Mouse (Mus musculus) lung, embryonic 14.5 days (tissue): ENCODE data around the gene Sdc1. TPM values are rescaled to one million over a fixed set of nuclear protein-coding genes. Genes with fewer than 3 reads are reported as not detected.

Experiments used
- ATAC-seq: fragments of 200-750 bp; cut with Nextera tagmentation; 2 replicates; pipeline ENCODE4 v1.8.0; 2017; ENCODE audit warnings: mild to moderate bottlenecking, moderate TSS enrichment, moderate library complexity; ENCODE audit not compliant: insufficient read depth
- DNase-seq: peaks from one replicate; pipeline ENCODE4 v3.0.0-alpha.2; 2015
- H3K27ac ChIP-seq: fragments of 300-500 bp; sonication (generic); 2 replicates; pipeline ENCODE4 v1.5.1; 2014; ENCODE audit warnings: low read depth, mild to moderate bottlenecking, moderate library complexity
- H3K27me3 ChIP-seq: fragments of 300-500 bp; sonication (generic); 2 replicates; pipeline ENCODE4 v1.6.1; 2014; ENCODE audit warnings: low read length, control low read depth; ENCODE audit not compliant: insufficient read depth
- H3K36me3 ChIP-seq: fragments of 300-500 bp; sonication (generic); 2 replicates; pipeline ENCODE4 v1.6.1; 2014; ENCODE audit warnings: control low read depth; ENCODE audit not compliant: insufficient read depth
- H3K4me1 ChIP-seq: fragments of 300-500 bp; sonication (generic); 2 replicates; pipeline ENCODE4 v1.6.1; 2014; ENCODE audit warnings: antibody characterized with exemption, control low read depth; ENCODE audit not compliant: insufficient read depth
- H3K4me2 ChIP-seq: fragments of 300-500 bp; sonication (generic); 2 replicates; pipeline ENCODE4 v1.6.1; 2014; ENCODE audit warnings: mild to moderate bottlenecking
- H3K4me3 ChIP-seq: fragments of 300-500 bp; sonication (generic); 2 replicates; pipeline ENCODE4 v1.5.1; 2014; ENCODE audit warnings: low read depth, low read length
- H3K9ac ChIP-seq: fragments of 300-500 bp; sonication (generic); 2 replicates; pipeline ENCODE4 v1.6.1; 2014
- H3K9me3 ChIP-seq: fragments of 300-500 bp; sonication (generic); 2 replicates; pipeline ENCODE4 v1.6.1; 2016; ENCODE audit warnings: low read depth, low read length, control low read depth
- CTCF ChIP-seq: IDR thresholded peaks from 2 replicates; pipeline ENCODE4 v1.5.1; 2016; ENCODE audit warnings: antibody characterized with exemption, low read depth
- WGBS: fragments of 180-500 bp; shearing (Covaris S2); extraction: QIAGEN DNeasy Blood & Tissue Kit; methylation state at CpG from one replicate; pipeline ENCODE4 v1.1.7; 2014; 5-methylcytosine and 5-hydroxymethylcytosine counted together
- polyA plus RNA-seq: library from polyadenylated mRNA; unstranded; fragments of >200 nt; fragmentation: Nextera tagmentation; extraction: Ambion mirVana; gene quantifications from 2 replicates; pipeline ENCODE4 v1.2.1, GENCODE M21; 2014

Gene Sdc1
- polyA plus RNA-seq, 1 experiment from 2014 or later: 101 TPM

DNA sequence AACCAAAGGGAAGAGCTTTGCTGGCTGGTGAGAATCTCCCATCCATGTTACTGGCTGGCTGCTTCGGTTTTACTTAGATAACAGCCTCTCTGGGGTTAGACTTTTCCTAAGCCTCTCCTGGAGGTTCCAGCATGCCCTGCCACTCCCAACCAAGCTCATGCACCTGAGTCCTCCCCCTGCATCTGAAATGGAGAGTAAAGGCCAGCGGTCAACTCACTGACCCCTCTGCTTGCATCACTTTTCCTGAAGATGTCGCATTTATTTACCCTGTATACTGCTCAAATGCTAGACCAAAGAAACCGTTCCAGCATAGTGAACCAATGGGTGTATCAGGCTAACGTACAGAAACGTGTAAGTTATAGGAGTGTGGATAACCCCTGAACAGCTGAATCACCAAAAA, 38.5 kb downstream of the Sdc1 start:
- ATAC-seq: no peak
- TF ChIP-seq CTCF: no peak
- no peak overlapping the region for H3K4me2 ChIP-seq
- H3K4me1 ChIP-seq: no peaks in the 10 kb centered on the region
- no peaks in the 10 kb centered on the region for H3K27me3 ChIP-seq
- H3K9ac ChIP-seq: no peak overlapping the region
- H3K4me3 ChIP-seq: no peak overlapping the region
- no peak for DNase-seq
- H3K36me3 ChIP-seq: no peaks in the 10 kb centered on the region
- 68% methylated on average over 6 of the region's 6 CpGs for WGBS
- peak overlapping the region; percentile 48; the same call in 1 of the 2 replicates for H3K27ac ChIP-seq
- H3K9me3 ChIP-seq: no peaks in the 10 kb centered on the region

DNA sequence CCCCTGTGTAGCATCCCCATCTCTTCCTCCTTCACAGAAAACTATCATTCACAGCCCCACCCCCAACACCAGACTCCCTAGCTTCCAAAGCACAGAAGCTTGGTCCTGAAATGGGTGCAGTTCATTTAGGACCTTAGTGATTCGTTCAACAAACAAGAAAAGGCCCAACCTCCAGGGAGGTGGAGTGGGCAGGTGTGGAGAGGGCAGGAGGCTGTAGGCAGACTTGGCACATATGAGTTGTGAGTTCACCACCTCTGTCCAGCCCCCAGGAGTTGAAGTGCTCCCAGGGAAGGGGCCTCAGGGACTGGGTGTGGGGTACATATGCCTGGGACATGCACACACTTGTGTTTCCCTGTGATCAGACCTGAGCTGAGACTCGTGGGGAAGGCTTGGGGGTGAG, 39.8 kb downstream of the Sdc1 start:
- Histone ChIP-seq H3K4me3 (no peak overlapping the region), H3K4me1 (no peaks in the 10 kb centered on the region), H3K9ac (no peak overlapping the region), H3K27me3 (no peaks in the 10 kb centered on the region), H3K9me3 (no peaks in the 10 kb centered on the region), H3K36me3 (no peaks in the 10 kb centered on the region), H3K27ac (peak overlapping the region; percentile 74; the same call in 1 of the 2 replicates), H3K4me2 (no peak overlapping the region)
- ATAC-seq: peak; percentile 21; the same call in 1 of the 2 replicates
- no peak for TF ChIP-seq CTCF
- 49% methylated on average over 2 of the region's 2 CpGs for WGBS
- DNase-seq: no peak

- peak overlapping the region; percentile 74 for H3K27ac ChIP-seq
- peak; percentile 39 for TF ChIP-seq CTCF
- ATAC-seq: peak; percentile 88
Observed at GRCm38 (mm10) chr12:8811441-8811871, 40.3 kb downstream of the Sdc1 start.

GRCm38 (mm10) chr12:8811894-8812560, 40.9 kb downstream of the Sdc1 start:
- TF ChIP-seq CTCF: no peak
- no peaks in the 10 kb centered on the region for H3K27me3 ChIP-seq
- WGBS: 57% methylated on average over 5 of the region's 5 CpGs
- DNase-seq (no peak), ATAC-seq (peak; percentile 44)
- peak overlapping the region; percentile 74 for H3K27ac ChIP-seq
- no peaks in the 10 kb centered on the region for H3K9me3 ChIP-seq
- no peaks in the 10 kb centered on the region for H3K4me1 ChIP-seq
- H3K4me2 ChIP-seq: no peak overlapping the region
- H3K4me3 ChIP-seq: no peak overlapping the region
- H3K9ac ChIP-seq: no peak overlapping the region
- H3K36me3 ChIP-seq: no peaks in the 10 kb centered on the region

More at GRCm38 (mm10) chr12:8811441-8811871, 40.3 kb downstream of the Sdc1 start:
- Histone ChIP-seq H3K36me3 (no peaks in the 10 kb centered on the region), H3K9me3 (no peaks in the 10 kb centered on the region), H3K4me3 (no peak overlapping the region), H3K27me3 (no peaks in the 10 kb centered on the region), H3K4me2 (no peak overlapping the region), H3K9ac (no peak overlapping the region), H3K4me1 (no peaks in the 10 kb centered on the region)
- 50% methylated on average over 6 of the region's 6 CpGs for WGBS
- DNase-seq: peak; percentile 69

GRCm38 (mm10) chr12:8817467-8818232, 46.5 kb downstream of the Sdc1 start:
- WGBS: 19% methylated on average over 13 of the region's 13 CpGs
- Histone ChIP-seq H3K27me3 (no peaks in the 10 kb centered on the region), H3K27ac (no peak overlapping the region), H3K9ac (no peak overlapping the region), H3K4me2 (peak overlapping the region; percentile 32), H3K4me3 (no peak overlapping the region), H3K4me1 (0 out of 2 replicates have a peak, but pooled peaks cover 6% of the 10 kb centered on the region), H3K36me3 (no peaks in the 10 kb centered on the region), H3K9me3 (no peaks in the 10 kb centered on the region)
- DNase-seq (peak; percentile 71), ATAC-seq (peak; percentile 93)
- no peak for TF ChIP-seq CTCF

- 22% methylated on average over 3 of the region's 3 CpGs for WGBS
- no peak overlapping the region for H3K27ac ChIP-seq
- H3K9me3 ChIP-seq: no peaks in the 10 kb centered on the region
- DNase-seq (peak; percentile 39), ATAC-seq (0 out of 2 replicates have a peak, but pooled peaks have one; percentile 6)
- 0 out of 2 replicates have a peak, but pooled peaks cover 6% of the 10 kb centered on the region for H3K4me1 ChIP-seq
- no peak overlapping the region for H3K9ac ChIP-seq
- H3K36me3 ChIP-seq: no peaks in the 10 kb centered on the region
- H3K4me3 ChIP-seq: no peak overlapping the region
- no peaks in the 10 kb centered on the region for H3K27me3 ChIP-seq
- no peak for TF ChIP-seq CTCF
- H3K4me2 ChIP-seq: peak overlapping the region; percentile 32
Observed at GRCm38 (mm10) chr12:8818233-8818672, 47.1 kb downstream of the Sdc1 start.
